Mouse (Mus musculus): ENCODE measurements around the gene Snx29.
"Not testable (repeated sequence)": the region's sequence is repeated elsewhere in the genome, so short reads cannot be mapped to it uniquely, and the experiment has no call there.

Gene Snx29

DNA sequence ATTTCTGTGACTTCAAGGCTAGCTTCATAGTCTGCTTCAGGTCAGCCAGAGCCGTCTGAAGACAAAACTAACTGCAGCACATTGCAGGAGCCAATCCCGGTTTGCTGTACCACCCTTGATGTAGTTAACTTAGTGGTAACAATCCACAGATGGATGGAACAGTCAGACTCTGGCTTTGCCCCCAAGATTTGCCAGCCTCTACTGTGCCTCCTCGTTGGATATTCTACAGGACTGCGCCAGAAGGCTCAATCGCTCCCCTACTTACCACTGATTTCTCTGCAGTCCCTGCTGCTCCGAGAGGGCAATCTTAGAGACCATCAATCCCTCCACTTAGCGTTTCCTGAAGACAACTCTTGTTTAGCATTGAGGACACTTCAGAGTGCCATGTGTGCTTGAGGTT lies 208.7 kb downstream of the Snx29 start:
- no peak for DNase-seq (ENCODE audit: low spot score in 2 of 2)

DNA sequence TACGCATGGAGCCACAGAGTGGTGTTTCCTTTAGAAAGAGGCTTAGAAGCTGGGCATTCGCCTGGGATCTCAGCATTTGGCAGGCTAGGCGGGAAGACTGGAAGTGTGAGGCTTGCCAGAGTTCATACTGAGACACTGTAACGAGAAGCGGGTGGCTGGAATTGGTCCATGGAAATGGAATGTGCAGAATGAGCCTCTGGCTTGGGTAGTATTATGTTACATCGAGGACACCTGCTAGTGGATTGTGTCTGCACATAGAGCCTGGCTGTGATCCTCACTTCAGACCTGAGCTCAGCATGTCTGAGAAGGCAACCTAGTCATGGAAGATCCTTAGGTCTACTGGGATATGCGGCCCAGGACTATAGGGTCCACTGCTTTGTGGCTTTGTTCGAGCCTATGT lies 209.9 kb downstream of the Snx29 start:
- DNase-seq (ENCODE audit: low spot score in 2 of 2): peak in 1 of 2 experiments; percentile 59

DNA sequence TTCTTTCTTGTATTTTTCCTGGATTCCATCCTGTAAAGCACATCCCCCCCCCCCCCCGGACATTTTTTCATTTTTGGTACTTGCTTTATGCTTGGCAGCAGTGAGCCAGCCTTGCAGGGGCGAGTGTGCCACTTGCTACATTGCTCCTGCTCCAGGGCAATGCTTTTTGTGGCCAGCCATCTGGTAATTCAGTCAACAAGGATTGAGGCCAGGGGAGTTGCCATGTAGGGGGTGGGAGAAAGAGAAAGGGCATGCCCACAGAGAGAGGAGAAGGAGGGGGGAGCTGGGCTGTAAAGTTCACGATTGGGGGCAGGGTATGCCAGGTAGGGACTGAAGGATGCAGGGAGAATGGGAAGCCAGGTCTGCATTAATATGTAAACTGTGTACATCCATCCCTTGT lies 210.7 kb downstream of the Snx29 start:
- DNase-seq (ENCODE audit: low spot score in 2 of 2): no peak

DNA sequence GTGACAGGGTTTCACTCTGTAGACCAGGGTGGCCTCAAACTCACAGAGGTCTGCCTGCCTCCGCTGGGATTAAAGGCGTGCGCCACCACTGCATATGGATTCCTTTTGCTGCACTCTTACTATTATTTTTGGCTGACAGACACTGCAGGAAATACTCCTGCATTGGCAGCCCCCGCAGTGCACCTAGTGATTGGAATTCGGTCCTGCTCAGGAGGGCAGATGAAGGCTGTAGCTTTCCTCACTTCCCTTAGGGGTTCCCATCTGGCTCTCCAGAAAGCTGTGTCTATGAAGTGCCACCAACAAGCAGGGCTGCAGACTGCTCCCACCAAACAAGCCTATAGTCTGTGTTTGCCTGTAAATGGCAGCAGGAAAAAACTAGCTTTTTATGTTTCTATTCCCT lies 215.0 kb downstream of the Snx29 start:
- no peak for DNase-seq (ENCODE audit: low spot score in 2 of 2)

DNA sequence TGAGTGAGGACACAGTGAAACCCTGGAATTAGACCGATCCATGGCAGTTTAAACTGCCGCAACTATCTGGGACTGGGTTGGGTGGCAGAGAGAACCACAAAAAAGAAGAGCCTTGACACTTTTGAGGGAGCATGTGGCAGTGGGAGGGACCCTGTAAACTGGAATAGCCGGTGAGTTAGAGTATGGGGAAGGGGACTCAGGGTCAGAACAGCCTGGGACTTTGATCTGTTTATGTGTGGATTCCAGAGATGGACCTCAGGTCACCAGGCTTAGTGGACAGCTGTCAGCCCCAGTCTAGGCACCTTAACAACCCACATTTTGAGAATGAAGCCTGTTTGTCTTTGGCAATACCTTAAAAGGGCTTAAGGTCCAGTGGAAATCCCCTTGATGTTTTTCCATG lies 215.5 kb downstream of the Snx29 start:
- DNase-seq (ENCODE audit: low spot score in 2 of 2): no peak

DNA sequence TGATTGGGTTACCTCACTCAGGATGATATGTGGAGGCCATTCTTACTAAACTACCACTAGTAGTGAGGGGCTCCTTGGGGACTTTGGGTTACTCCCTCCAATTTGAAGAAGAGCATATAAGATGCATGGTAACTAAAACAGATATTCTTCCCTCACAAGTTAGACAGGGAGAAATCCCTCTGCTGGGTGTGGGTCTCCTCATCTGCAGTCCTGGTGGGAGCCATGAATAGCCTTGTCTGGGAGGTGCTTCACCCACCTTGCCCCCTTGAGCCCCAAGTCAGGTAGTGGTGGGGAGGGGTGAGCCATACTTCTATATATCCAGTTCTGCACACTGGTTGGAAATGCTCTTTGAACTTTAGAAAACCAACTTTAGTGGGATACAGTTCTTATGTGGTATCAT lies 218.3 kb downstream of the Snx29 start:
- no peak for DNase-seq (ENCODE audit: low spot score in 2 of 2)

DNA sequence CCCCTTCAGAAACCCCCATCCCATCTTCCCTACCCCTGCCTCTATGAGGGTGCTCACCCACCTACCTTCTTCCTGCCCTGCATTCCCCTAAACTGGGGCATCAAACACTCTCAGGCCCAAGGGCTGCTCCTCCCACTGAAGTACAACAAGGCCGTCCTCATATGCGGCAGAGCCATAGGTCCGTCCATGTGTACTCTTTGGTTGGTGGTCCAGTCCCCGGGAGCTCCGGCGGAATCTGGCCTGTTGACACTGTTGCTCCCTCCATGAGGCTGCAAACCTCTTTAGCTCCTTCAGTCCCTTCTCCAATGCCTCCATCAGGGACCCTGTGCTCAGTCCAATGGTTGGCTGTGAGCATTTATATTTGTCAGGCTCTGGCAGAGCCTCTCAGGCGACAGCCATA lies 219.1 kb downstream of the Snx29 start:
- DNase-seq (ENCODE audit: low spot score in 2 of 2): no peak

DNA sequence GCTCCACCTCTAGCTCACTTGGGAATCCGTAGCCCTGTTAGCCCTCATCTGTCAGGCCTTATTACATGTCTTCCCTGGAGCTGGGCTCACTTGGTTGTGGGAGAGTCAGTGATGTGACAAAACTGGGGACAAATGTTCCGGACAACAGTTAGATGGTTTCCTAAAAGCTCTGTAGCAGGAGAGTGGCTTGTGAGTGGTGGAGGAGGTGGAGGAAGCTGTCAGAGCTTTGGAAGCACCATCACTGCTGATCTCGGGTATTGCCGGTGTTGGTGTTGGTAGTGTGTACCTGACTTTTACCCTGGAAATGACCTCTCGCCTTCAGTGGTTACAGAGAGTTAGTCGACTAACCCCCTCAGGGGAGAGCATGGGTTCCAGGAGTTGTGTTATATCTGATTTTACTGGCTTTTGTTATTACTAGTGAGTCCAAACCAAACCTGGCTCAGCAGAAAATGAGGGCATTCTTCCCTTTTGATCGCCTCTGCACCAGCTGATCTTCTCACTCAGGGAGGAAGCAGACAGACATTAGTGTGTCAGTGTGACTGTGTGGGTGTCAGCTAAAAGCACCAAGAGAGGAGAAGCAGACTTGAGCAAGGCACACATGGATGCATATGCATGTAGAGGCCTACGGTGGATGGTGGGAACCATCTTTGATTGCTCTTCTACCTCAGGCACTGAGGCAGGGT lies 227.5 kb downstream of the Snx29 start:
- DNase-seq (ENCODE audit: low spot score in 2 of 2): no peak

DNA sequence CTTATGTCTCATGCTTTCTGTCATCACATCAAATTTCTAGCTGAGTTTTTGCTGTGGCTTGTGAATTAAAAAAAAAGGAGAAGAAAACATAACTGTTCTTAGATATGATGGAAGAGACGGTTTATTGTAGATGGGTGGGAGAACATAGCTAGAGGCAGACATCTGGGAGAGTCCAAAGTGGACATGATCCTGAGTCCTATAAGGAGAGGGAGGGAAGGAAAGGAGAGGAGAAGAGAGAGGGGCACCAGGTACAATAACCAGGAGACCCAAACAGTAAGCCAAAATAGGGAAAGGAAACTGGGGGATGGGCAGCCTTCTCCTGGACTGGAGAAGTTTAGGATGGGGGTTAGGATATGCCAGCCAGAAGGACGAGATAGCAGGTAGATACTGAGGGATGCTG lies 239.0 kb downstream of the Snx29 start:
- no peak for DNase-seq (ENCODE audit: low spot score in 2 of 2)

DNA sequence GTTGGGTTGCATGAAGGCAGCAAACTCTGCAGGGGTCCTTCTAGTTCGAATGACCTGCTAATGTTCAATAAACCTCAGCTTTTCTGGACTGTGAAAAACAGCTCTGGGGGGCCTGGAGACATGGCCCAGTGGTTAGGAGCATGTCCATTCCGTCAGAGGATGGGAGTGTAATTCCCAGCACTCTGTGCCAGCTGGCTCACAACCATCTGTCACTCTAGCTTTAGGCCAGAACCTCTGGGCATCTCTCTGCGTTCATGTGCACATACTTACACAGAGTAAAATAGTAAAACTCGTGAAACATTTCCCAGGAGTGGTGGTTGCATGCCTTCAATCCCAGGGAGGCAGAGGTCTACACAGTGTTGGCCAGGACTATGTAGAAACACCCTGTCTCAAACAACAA lies 241.1 kb downstream of the Snx29 start:
- DNase-seq (ENCODE audit: low spot score in 2 of 2): no peak

DNA sequence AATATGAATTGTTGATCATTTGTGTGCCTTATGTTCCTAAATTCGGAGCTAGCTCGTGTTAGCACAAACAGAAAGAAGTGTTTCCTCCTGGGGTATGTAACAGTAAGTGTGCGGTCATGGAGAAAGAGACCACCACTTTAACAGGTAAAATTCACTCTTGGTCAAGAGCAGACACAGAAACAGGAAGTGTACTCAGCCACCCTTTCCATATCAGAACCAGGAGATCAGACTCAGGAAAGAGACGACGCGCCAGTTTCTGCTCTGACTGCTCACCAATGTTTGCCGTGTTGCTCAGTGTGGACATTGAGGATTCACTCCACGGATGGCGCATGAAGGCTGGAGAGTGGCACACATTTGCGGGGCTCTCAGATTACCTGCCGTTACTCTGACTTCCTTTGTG lies 242.4 kb downstream of the Snx29 start:
- DNase-seq (ENCODE audit: low spot score in 2 of 2): no peak

DNA sequence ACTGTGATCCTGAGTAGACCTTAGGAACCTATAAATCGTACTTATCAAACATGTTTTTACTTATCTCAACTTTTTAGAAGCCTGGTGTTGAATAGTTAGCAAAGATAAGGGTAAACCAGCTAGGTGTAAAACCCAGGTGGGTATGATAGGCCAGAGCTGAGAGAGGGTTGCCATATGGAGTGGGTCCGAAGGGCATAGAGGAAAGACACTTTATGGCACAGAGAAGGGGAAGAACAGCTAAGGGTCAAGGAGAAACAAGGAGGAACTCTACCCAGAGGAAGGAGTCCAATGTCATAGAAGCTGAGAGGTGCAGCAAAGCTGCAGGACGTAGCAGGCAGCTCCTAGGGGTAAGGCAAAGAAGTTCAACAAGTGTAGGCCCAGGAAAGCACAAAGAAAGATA lies 244.9 kb downstream of the Snx29 start:
- no peak for DNase-seq (ENCODE audit: low spot score in 2 of 2)

DNA sequence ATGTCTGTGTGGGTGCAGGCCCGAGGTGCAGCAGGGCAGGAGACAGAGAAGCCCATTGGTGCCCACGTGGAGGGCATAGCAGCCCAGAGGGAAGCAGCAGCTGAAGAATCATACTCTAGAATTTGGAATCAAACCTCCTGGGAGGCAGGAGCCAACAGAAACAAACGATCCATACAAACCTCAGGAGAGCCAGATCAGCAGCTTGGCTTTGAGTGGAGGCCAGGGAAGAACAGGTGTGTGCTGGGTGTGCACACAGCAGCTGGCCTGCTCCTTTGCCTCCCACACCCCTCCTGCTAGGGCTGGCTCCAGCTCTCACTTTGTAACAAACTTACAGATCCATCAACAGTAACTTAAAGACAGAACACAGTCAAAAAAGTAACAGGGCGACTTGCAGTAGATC lies 245.4 kb downstream of the Snx29 start:
- DNase-seq (ENCODE audit: low spot score in 2 of 2): no peak

DNA sequence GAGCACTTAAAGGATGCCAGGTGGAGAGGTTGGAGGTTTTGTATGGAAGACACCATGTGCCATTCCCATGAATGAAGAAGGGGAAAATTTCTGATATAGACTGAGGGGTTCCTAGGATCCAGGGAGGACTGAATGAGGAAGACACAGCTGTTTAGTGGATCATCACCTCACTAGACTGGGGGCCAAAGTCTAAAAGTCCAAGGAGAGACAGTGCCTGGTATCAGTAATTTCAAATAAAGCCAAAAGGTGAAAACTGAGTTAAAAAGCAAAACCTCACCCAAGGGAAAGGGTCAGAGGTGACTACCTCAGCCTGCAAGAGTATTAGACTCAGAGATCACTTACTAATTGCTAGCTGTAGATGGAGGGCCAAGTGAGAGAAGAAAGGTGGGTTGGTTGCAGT lies 245.9 kb downstream of the Snx29 start:
- no peak for DNase-seq (ENCODE audit: low spot score in 2 of 2)

DNA sequence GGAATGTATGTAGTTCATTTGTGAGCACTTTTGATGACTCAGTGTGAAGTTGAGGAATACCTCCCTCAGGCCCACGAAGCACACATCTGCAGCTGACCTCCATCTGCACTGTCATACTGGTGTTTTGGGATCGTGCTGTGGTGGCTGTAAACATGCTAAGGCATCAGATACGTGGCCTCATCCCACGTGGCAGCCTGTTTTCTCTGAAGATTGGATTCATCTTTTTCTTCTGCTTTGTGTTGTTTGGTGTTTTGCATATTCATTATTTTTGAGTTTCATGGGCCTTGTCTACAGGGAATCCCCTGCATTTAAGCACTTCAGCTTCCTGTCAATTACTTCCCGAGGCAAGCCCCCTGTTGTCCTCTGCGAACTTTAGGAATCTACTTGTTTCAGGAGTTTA lies 246.4 kb downstream of the Snx29 start:
- DNase-seq (ENCODE audit: low spot score in 2 of 2): no peak

DNA sequence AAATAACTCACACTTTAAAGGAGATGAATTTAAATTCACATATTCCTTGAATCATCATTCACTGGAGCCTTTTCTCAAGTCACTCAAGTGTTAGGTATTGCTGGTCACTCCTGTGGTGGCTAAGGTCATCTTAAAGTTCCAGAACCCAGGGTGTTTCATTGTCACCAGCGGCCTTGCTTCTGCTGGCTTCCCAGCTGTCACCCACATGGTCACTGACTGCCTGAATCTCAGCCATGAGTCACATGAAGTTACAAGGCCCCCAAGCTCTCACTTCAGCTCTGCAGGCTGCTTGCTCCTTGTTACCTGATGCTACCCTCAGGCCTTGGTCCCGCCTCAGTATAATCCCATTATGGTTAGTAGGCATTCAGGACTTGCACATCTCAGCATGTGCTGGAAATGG lies 247.4 kb downstream of the Snx29 start:
- no peak for DNase-seq (ENCODE audit: low spot score in 2 of 2)

DNA sequence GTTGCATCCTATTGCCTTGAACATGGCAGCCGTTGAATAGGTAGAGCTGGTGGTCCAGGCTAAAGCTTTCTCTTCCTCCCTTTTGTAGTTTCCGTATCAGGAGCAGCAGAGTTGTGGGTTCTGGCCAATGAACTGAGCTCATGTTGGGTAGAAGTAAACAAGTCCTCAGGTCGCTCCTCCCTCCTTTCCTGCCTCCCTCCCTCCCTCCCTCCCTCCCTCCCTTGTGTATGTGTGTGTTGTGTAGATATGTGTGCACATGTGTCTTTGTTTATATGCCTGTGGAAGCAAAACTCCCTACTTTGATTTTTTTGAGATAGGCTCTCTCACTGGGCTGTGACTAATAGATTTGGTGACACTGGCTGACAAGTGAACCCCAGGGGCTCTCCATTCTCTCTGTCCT lies 251.8 kb downstream of the Snx29 start:
- DNase-seq (ENCODE audit: low spot score in 2 of 2): no peak

DNA sequence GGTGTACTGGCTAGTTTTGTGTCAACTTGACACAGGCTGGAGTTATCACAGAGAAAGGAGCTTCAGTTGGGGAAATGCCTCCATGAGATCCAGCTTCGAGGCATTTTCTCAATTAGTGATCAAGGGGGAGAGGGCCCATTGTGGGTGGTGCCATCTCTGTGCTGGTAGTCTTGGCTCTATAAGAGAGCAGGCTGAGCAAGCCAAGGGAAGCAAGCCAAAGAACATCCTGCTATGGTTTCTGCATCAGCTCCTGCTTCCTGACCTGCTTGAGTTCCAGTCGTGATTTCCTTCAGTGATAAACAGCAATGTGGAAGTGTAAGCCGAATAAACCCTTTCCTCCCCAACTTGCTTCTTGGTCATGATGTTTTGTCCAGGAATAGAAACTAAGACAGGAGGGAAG lies 253.0 kb downstream of the Snx29 start:
- not testable (repeated sequence) for DNase-seq (ENCODE audit: low spot score in 2 of 2)

DNA sequence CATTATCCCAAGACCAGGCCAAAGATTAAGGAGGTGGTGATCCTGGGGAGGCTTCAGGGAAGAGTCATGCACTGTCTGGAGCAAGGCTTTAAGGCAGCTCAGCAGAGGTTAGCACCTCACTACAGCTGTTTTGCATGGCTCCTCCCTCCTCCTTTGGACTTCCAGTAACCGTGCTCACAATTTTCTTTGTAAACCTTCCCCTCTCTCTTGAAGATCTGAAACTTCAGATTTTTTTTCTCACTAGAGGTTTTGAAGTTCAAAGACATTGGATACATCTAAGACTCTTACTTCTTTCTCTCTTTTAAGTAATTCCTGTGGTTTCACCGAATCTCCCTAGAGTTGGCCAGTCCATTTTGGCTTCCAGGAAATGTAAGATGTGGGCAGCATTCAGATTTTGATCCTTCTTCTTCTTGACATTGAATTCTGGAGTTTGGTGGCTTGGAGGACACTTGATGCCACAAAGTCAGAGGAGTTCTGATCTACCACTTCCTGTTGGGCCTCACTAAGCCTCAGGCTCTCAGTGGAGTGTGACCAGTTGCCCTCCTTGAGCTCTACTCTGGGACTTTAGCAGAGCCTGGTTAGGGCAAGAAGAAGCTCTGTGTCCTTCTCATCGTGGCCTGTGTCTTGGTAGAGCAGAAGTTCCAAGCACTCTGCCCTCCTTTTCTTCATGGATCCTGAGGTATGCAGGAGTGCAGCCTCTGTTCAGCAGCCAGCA lies 255.0 kb downstream of the Snx29 start:
- DNase-seq (ENCODE audit: low spot score in 2 of 2): no peak

DNA sequence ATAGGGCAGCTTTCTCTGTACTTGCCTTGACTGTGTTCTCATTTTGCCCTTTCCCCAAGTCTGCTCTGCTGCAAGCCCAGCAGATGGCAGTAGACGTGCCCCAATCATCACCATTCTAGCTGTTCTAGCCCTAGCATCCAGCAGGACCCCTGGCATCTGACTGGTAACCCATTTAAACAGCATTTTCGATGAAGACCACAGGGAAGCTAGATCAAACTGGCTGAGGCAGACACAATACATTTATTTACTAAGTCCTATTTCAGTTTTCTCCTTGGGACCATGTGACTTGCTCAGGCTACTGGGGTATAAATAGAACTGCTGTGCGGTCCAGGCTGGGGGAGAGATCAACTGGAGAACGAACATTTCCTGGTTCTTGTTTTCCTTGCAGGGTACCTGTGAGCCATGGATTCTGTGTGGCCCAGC lies 257.0 kb downstream of the Snx29 start:
- DNase-seq (ENCODE audit: low spot score in 2 of 2): peak; percentile 29 to 34

DNA sequence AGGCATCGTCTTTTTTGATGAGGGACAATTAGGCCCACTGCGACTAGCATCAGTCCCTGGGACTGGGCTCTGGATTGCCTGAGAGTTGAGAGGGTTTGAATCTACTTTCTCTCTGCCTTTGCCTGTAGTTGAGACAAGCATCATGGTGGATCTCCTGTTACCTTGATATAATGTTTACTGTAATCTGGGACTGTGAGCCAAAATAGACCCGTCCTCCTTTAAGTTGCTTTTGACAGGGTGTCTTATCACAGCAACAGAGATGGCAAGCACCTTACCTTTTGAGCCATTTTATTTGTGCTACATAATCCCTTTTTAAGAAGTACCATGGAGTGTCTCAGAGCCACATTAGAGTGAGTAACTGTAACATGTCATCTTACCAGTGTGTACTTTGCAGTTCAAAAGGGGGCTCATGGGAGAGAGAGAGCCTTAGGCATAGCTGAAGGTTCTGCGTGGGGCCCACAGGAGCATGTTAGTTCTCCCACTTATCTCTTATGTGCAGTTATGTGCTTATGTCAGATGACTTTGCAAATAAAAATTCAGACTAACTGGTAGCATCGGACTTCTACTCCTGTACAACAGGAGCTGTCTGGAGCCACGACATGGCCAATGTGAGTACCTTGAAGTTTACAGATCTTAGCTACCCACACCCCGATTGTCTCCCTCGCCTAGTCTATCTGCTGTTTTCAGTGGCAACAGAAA lies 261.4 kb downstream of the Snx29 start:
- no peak for DNase-seq (ENCODE audit: low spot score in 2 of 2)

DNA sequence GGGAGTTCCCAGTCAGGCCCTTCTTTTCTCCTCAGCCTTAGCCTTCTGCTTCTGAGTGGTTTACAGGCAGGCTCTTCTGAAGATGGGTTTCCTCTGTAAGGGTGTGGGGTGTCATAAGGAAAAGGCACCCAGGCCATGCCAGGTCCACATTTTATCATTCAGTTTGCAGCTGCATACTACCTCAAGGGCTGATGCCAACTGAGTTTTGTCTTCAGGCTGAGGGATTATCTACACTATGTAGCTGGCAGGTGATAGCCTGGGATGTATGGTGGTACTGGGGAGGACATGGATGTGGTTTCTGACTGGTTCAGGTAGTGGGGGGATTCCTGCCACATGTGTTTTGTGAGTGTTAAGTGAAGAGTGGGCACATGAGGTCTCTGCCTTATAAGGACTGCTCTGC lies 266.0 kb downstream of the Snx29 start:
- no peak for DNase-seq (ENCODE audit: low spot score in 2 of 2)

DNA sequence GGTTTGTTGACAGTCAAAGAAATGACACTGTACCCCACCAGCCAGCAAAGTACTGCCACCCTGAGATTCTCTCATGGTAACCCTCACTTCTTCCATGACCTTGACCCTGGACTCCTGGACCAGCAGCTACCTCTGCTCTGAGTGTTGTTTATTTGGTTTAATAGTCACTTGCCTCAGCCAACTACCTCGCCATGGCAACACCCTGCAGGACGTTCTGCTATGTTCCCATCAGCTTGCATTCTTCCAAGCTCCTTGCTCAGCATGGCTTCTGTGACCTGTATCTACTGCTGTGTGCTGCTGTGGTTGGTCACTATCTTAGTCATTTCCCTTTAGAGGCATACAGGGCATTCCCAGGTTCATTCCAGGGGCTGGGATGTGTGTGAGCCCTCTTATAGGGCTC lies 266.6 kb downstream of the Snx29 start:
- no peak for DNase-seq (ENCODE audit: low spot score in 2 of 2)
